Mouse (Mus musculus) heart, adult 9 months (tissue): ENCODE data around the gene Pfdn2.
"Not testable (repeated sequence)": the region's sequence is repeated elsewhere in the genome, so short reads cannot be mapped to it uniquely, and the experiment has no call there.

Experiments
- DNase-seq, 2 experiments: peaks; one replicate each; pipeline ENCODE4 v3.0.0; 2022; ENCODE audit warnings: low spot score in 2 of 2

Pfdn2 gene

DNA sequence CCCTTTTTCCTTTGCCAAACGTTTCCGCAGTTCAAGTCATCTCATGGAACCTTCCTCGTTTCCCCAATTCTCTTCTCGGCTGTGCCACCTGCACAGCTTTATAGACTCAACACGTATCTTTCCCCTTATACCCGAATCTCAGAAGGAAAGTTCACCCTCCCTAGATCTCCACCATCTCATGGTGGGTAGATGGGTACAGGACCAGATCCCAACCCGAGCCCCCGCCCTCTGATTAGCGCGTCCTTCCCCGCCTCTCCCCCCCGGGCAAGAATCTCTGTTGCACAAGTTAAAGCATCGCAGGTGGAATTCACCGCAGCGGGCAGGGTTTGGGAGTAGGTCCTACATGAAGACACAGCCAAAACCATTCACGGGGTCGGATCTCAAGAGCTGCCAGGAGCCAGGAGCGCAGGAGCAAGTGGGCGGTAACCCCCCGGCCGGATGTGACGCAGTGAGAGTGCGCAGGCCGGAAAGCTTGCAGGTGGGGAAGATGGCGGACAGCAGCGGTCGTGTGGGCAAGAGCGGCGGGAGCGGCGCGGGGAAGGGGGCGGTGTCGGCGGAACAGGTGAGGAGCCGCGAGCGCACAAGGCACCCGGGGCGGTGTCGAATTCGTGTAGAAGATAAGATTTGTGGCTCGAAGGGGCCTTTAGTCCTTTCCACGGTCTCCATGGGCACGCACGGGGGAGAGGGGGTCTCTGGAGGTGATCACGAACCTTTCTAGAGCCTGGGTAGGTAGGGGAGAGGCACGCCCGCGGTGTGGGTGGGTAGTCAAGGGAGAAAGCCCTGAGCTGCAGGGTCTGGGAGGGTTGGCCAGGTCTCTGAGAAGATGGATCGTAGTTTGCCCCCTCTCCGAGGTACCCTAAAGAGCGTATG lies at the start of gene Pfdn2, which contains the start of gene Nit1:
Gene Pfdn2 (plus strand): TSS at position 446 of the 870 bp plus-strand sequence.
Gene Nit1 (minus strand): TSS at position 422 of the 870 bp plus-strand sequence.
- DNase-seq = peak; percentile 89 to 90

DNA sequence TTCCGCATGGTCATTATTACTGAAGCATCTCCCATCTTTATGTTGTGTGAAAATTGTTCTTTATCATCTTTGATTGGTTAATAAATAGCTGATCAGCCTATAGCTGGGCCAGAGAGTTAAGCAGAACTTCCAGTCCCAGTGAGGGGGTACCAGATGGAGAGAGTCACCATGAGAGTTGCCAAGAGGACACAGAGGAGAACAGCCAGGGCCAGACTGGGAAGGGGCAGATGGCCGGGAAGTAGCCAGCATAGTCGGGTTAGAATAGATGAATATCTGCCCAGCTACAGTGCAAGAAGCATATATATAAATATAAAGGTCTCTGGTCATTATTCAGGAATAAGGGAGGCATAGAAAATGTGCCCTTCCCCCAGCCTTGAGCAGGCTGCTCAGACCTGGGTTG lies 47.2 kb upstream of the Pfdn2 start:
- DNase-seq = no peak

DNA sequence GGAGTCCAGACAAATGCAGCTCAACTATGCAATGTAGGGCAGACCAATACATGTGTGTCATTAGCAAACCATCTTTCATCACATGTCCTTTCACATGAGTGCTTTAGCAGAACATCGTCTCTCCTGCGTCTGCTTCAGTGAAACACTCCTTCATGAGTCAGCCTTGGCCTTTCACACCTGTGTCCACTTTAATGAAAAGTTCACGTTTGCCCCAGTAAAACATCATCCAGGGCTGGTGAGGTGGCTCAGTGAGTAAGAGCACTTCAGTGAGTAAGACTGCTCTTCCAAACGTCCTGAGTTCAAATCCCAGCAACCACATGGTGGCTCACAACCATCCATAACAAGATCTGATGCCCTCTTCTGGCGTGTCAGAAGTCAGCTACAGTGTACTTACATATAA lies 39.3 kb upstream of the Pfdn2 start:
- not testable (repeated sequence) for DNase-seq

DNA sequence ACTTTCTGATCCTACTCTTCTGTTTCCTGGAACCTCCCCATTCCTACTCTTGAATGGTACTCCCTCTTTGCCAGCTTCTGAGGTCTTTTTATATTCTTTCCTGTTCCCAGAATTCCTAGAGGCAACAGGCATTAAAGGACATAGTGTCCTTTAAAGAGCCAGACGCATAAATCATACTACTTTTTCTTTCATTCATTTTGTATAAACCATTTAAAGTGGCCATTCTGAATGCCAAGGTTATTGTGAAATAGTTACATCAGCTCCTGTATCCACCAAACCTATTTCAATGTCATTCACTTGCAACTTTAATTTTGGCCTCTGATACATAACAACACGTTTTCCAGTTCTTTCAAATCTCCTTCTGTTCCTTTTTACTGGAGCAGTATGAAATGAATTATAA lies 36.1 kb upstream of the Pfdn2 start:
- DNase-seq = no peak

DNA sequence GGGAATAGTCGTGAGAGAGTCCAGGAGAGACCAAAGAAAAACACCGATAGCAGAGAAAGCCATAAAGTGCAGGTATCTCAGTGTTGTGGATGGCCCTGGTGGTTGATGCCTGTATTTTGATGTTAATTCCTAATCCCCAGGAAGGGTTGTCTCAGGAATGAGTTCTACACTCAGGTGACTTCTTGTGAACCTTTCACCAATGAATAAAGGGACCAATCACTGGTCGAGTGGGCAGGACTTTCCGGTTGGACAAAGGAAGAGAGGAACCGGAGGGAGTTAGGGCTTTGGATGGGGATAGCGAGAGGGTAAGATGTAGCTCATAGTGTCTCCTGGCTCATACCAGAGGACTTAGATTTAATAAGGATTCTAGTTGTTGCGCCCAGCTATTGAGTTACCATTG lies 25.7 kb upstream of the Pfdn2 start:
- DNase-seq = no peak

DNA sequence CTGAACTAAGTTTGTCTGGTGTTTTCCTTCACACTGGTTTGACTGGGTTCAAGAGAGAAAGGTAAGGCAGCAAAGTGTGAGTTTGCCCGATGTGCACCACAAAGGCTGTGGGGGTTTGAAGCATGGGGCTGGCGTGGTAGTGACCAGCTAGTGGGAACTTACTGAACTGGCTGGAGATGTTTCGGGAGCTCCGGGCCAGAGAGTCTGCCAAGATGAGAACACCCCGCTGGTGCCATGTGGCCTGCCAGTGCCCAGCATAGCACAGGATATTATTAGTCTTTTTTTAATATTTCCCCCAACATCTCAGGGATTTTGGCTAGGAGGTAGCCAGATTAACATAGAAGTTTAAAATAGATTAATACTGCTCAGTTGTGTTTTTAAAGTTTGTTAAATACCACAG lies 25.3 kb upstream of the Pfdn2 start:
- DNase-seq = no peak

DNA sequence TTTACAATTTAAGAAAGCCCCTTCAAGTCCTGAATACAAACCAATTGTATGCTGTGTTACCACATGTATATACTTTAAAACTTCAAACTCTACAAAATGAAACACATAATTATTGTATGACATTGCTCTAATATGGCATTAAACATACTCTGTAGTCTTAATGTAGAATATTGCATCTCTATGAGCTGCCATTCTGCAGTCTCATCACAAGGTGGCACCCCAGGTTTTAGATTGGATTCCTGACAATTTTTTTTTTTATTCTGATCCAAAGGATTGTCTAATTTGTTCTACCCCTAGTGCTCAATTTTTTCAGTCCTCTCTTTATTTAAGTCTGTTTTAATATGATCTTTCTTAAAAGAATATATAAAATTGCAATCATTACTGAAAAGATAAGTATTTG lies 24.1 kb upstream of the Pfdn2 start:
- no peak for DNase-seq

DNA sequence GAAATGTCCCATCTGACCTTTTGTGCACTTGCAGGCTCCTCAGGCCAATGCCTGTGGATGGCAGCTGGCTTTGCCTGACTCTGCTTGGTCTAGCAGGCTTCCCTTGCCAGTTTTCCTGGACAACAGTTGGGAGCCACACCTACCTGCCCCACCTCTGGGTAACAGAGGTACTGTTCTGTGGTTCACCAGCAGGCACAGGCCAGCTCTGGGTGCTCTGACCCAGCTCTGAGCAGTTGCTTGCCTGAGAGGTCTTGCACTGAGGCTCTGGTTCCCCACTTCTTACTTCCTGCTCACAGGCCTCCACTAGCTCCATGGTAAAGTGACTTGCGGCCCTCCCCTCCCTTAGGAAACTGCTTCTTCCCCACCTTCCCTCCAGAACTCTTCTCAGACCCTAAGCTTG lies 23.5 kb upstream of the Pfdn2 start:
- no peak for DNase-seq

DNA sequence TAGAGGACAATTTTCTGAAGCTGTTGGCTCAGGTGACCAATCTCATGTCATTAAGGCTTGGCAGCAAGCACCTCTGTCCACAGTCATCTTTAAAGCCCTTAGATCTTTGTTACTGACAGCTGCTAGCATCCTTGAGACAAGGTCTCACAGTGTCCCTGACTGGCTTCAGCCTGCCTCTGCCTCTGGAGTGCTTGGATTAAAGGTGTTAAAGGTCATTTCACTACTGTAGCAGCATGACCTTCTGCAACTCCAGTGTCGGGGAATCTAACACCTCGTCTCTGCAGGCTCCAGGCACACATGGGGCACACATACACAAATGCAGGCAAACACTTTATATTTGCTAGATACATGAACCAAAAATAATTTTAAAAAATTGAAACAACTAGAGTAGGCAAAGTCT lies 19.9 kb upstream of the Pfdn2 start:
- DNase-seq = no peak

DNA sequence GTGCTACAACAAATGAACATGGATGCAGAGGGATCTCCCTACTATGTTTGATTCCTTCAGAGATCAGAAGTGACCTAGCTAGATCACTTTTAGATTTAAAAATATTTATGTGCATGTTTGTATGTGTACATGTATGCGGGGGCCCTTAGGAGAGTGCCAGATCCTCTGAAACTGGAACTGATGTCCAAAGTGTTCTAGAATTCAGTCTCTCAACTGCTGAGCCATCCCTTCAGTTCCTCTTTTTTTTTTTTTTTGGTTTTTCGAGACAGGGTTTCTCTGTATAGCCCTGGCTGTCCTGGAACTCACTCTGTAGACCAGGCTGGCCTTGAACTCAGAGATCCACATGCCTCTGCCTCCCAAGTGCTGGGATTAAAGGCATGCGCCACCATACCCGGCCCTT lies 18.9 kb upstream of the Pfdn2 start:
- not testable (repeated sequence) for DNase-seq

DNA sequence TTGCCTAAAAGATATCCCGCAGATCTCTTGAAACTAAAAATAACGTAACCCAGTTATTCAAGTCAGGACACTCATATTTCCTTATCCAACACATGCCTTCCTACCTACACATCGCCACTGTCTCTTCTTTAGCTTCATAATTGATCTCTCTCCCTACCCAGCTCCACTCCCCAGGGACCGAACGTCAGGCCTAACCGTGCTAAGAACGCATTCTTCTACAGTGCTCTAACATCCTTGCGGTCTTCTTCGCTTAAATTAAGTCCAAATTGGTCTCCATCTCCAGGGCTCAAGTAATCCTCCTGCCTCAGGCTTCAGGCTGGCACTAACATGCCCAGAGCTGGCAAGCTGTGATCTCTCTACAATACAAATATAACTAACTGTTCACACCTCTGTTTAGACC lies 17.2 kb upstream of the Pfdn2 start:
- no peak for DNase-seq

DNA sequence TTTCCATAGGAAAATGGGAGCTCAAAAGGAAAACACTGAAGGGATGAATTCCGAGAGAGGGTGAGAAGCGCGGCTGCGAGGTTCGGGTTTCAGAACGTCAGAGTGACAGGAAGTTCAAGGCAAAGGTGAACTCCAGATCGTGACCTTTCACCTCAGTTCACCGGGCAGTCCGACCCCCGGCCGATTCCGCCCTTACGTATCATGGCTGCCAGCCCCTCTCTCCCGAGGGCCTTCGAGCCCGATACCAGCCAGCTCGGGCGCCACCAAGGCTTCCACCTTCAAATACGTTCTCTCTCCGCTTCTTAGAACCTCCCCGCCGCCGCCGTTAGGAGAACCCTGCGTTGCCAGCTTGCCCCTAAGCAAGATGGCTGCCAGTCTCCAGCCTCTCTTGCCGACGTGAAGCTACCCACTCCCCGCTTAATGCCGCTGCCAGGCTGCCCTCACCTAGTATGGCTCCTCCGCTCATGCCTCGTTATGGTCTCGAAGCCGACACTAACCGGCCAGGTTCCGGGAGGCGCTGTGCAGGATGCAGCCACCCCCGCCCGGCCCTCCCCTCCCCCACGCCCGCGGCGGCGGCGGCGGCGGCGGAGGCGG lies 16.5 kb upstream of the Pfdn2 start, which contains the start of gene Dedd:
Gene Dedd (plus strand): TSS at position 307 of the 594 bp plus-strand sequence.
- DNase-seq = peak; percentile 95

DNA sequence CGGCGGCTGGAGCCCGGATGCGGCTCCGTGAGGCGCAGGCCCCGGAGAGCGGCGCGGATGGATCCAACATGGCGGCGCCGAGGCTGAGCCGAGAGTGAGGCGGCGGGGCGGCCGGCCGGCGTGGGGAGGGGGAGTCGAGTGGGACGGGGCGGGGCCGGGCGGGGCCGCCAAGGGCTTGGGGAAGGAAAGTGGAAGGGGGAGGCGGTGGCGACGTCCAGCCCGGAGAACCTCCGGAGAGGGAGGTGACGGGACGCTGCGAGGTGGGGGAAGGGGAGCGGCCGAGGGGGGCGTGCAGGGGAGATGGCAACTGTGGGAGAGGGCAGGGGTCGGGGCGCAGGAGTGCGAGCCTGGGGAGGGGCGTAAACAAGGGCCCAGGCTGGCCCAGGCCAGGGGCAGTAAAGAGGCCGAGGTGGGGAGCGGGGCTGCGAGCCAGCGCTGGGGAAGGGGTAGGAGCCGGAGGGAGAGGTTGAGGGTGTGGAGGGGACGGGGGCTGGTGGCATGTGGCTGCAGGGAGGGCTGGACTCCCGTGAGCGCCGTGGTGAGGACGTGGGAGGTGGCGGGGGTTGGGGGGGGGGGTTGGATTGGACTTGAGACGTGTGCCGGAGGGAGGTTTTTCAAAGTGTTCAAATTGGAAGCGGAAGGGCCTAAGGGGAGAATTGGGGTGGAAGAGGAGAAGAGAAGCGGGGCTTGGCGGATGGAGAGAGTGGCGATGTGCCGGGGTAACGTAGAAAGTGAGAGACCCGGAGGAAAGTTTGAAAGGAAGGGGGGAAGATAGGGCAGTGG lies 15.8 kb upstream of the Pfdn2 start:
- peak in 1 of 2 experiments; percentile 26 for DNase-seq

DNA sequence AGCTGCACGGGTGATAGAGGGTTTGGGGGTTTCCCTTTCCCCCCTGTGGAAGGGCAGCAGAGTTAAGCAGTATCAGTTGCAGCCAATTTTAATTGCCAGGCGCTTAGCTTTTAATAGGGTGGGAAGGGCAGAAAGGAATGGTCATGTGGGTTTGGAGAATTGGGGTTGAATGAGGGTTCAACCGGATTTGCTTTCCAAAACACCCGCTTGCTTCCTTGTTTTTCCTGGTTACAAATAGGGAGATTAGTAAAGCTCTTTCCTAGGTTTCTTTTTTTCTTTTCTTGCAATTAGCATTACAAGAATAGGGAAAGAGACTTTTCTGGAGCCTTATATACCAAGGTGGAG lies 15.3 kb upstream of the Pfdn2 start:
- peak in 1 of 2 experiments; percentile 37 for DNase-seq

DNA sequence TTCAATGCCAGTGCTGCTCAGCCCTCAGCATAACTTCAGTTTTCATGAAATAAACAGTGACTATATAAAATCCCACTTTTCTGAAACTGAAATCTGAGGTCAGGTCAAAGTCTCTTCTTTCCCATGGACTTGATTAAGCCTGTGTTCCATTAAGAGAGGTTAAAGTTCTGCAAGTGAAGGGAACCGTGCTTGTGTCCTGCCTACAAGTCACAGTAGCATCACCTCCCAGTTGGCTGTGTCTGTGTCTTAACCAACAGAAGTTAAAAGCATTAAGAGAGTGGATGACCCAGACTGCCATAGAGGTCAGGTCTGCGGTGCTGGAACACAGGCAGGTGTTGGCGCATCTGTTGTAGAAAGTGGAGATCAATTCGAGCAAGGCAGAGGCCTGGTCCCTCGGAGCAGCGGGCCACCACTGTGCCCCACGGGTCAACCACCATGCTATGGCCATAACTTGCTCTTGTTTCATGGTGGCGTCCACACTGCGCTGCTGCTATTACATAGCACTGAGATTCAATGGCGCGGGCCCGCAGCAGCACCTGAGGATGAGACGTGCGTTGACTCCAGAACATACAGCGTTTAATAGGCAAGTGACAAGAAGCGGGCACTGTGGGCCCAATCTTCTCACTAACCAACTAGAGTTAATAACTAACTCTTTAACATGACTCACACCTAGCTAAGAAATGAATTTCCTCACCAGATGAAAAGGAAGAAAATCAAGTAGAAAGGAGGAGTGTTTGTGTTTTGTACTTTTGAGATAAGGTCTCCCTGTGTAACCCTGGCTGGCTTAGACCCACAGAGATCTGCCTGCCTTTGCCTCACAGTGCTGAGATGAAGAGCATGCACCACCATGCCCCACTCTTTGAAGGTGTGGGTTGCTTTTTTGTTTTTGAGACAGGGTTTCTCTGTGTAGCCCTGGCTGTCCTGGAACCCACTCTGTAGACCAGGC lies 2.9 kb upstream of the Pfdn2 start:
- DNase-seq = no peak

DNA sequence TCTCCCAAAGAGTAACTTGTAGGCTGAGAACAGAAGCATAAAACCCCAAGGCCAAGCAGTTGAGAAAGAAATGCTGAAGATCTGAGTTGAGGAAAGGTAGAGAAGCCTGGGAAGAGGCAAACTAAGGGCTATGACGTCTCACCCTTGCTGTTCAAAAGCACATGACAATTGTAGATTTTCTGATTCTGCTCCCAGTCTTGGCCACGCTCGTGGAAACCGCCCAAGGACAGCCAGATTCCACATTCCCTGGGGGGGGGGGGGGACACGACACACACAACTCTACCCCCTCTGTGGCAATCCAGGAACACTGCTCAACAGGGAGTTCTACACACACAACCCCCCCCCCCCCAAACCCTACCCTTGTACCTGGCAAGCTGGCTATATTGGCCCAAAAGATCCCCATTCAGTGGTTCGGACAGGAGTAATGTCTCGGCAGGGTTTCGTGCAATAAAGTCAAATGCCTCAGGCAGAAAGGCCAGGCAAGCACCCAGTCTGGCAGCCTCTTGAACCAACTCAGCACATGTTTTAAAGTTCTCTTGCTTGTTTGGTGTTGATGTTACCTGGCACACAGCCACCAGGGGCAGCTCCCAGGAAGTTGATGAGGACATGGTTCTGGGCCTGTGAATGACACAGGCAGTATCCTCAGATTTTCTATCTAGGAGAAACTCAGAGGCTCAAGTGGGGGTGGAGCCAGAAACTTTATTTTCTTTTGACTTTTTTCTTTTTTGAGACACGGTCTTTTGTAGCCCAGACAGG lies 1.4 kb upstream of the Pfdn2 start:
- peak in 1 of 2 experiments; percentile 27 for DNase-seq

DNA sequence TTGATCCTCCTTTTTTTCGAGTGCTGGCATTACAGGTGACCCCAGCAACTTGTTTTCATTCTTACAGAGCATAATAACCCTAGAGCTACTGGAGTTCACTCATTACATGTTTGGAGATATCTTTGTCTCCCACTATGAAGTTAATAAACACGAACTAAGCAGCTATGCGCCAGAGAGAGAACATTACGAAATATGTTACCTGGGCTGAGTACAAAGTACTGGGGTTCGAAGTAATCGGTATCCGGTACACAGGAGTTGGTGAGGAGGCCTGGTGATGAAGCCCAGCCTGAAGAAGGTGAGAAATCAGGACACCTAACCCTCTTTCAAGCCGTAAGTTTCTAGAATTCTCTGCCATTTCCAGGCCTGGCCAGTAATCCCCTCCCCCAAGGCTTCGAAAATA lies 755 bp upstream of the Pfdn2 start:
- no peak for DNase-seq

DNA sequence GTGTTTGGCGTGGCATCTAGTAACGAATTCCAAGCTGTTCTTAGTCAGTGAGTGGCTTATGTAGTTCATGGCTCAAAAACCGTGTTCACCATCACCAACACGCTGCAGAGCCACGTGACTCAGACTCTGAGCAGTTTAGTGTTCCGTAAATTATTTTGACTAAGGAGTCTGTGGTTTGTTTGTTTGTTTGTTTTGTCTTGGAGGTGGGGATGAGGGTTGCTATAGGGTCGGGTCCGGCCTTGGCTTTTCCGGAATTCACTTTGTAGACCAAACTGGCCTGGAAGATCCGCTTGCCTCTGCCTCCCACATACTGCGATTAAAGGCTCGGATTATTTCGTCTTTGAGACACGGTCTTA lies 603 bp downstream of the Pfdn2 start:
- no peak for DNase-seq

DNA sequence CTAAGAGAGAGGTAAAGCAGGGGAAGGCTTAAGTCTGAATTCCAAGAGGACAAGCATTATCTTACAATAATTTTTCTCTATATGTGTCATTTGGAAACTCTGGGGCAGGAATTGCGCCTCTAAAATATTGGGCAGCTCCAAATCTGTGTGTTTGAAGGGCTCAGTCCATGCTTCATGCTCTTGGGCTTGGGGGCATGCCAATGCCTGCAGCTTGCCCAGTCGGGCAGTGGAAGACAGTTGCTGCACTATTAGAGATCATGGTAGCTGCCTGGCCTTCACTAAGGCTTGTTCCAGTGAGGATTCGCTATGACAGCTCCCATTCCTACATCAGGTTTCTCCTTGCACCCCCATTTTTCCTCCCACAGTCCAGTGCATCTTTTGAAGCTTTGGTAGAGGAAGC lies 3.2 kb downstream of the Pfdn2 start:
- no peak for DNase-seq

DNA sequence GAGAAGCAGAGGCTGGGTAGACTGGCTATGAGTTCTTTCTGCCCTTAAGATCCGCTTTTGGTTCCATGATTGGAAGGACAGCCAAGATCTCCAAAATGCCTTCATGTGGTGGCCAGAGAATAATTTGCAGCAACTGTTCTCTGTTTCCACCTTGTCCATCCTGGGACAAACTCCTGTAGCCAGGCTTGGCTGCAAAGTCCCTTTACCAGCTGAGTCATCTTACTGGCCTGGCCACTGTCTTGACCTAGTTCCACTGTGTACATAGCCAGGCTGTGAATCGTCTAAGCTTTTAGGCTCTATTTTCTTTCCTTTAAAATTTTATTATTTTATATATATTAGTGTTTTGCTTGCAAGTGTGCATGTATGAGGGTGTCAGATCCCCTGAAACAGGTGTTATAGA lies 3.7 kb downstream of the Pfdn2 start:
- DNase-seq = no peak
